ENCODE assay signal across 8 mouse cellular contexts in genomic region chr10:86778398-86779116, GRCm38 (mm10). TPM values are rescaled to one million over a fixed set of nuclear protein-coding genes. Genes with fewer than 3 reads are reported as not detected.
DNase-seq lines count a peak whose midpoint lies in the region; ATAC-seq and TF ChIP-seq lines count a peak whose summit lies in the region.

Gene Nt5dc3, plus strand, starts transcription at chr10:86779005.

- H3K9me3 ChIP-seq in heart, embryonic 12.5 days (replicated peaks) = no peaks in the 10 kb centered on the region
- H3K9me3 ChIP-seq in kidney, postnatal 0 days (replicated peaks; ENCODE audit: low read length) = no peaks in the 10 kb centered on the region
- H3K9me3 ChIP-seq in liver, embryonic 11.5 days (ENCODE audit: control insufficient read depth, low read length) = no peaks in the 10 kb centered on the region
- no peaks in the 10 kb centered on the region for H3K9me3 ChIP-seq in stomach, embryonic 14.5 days (ENCODE audit: control insufficient read depth, low read depth, low read length)

- peak within 1 kb of the TSS; percentile 88 for H3K9ac ChIP-seq in heart, embryonic 12.5 days
- H3K9ac ChIP-seq in kidney, postnatal 0 days (ENCODE audit: low read depth, low read length) = peak within 1 kb of the TSS; percentile 73
- peak within 1 kb of the TSS; percentile 86 for H3K9ac ChIP-seq in liver, embryonic 11.5 days (ENCODE audit: low read depth, low read length)
- peak within 1 kb of the TSS; percentile 52 for H3K9ac ChIP-seq in stomach, embryonic 14.5 days (replicated peaks; ENCODE audit: low read depth, low read length)

- H3K4me1 ChIP-seq in heart, embryonic 12.5 days (replicated peaks) = peaks cover 45% of the 10 kb centered on the region
- peaks cover 6% of the 10 kb centered on the region; the same call in 1 of the 2 replicates for H3K4me1 ChIP-seq in kidney, postnatal 0 days (replicated peaks; ENCODE audit: insufficient read depth, low read length)
- peaks cover 19% of the 10 kb centered on the region for H3K4me1 ChIP-seq in liver, embryonic 11.5 days (replicated peaks; ENCODE audit: control insufficient read depth, insufficient read depth, low read length)
- H3K4me1 ChIP-seq in stomach, embryonic 14.5 days (ENCODE audit: control insufficient read depth, insufficient read depth, low read length) = peaks cover 12% of the 10 kb centered on the region

- TF ChIP-seq CTCF in kidney, postnatal 0 days (IDR thresholded peaks at IDR 0.05; ENCODE audit: low read depth) = no peak

- under 1% methylated on average over 44 of the region's 44 CpGs for WGBS in heart, embryonic 12.5 days
- under 1% methylated on average over 44 of the region's 44 CpGs for WGBS in kidney, postnatal 0 days
- under 1% methylated on average over 44 of the region's 44 CpGs for WGBS in liver, embryonic 11.5 days
- WGBS in stomach, embryonic 14.5 days = 1% methylated on average over 42 of the region's 44 CpGs

- peak; percentile 98 for DNase-seq in CD4-positive helper T cell, adult 2 months (ENCODE audit: low read depth, low spot score)
- peak; percentile 85 for DNase-seq in brain, embryonic 18.5 days (ENCODE audit: low read depth, low spot score)
- peak; percentile 98 for DNase-seq in kidney, postnatal 0 days (ENCODE audit: low spot score)
- peak; percentile 97 for DNase-seq in liver, embryonic 11.5 days (ENCODE audit: low spot score)
- DNase-seq in naive thymus-derived CD4-positive, alpha-beta T cell, adult 2 months (ENCODE audit: low read depth) = peak; percentile 98

- H3K4me3 ChIP-seq in heart, embryonic 12.5 days = peak within 1 kb of the TSS; percentile 85
- peak within 1 kb of the TSS; percentile 65 for H3K4me3 ChIP-seq in kidney, postnatal 0 days (replicated peaks; ENCODE audit: low read depth, low read length)
- peak within 1 kb of the TSS; percentile 78 for H3K4me3 ChIP-seq in liver, embryonic 11.5 days (ENCODE audit: low read depth, low read length)
- H3K4me3 ChIP-seq in stomach, embryonic 14.5 days (ENCODE audit: low read depth, low read length) = peak within 1 kb of the TSS; percentile 69

- H3K4me2 ChIP-seq in heart, embryonic 12.5 days = peak within 1 kb of the TSS; percentile 97
- H3K4me2 ChIP-seq in kidney, postnatal 0 days (ENCODE audit: low read length) = peak within 1 kb of the TSS; percentile 99
- peak within 1 kb of the TSS; percentile 99 for H3K4me2 ChIP-seq in liver, embryonic 11.5 days
- H3K4me2 ChIP-seq in stomach, embryonic 14.5 days (replicated peaks; ENCODE audit: low read depth, low read length) = peak within 1 kb of the TSS; percentile 96

- no peaks in the 10 kb centered on the region for H3K27me3 ChIP-seq in heart, embryonic 12.5 days (replicated peaks)
- H3K27me3 ChIP-seq in kidney, postnatal 0 days (ENCODE audit: insufficient read depth, low read length) = no peaks in the 10 kb centered on the region
- H3K27me3 ChIP-seq in liver, embryonic 11.5 days (replicated peaks; ENCODE audit: control insufficient read depth, insufficient read depth, low read length) = no peaks in the 10 kb centered on the region
- no peaks in the 10 kb centered on the region for H3K27me3 ChIP-seq in stomach, embryonic 14.5 days (ENCODE audit: control insufficient read depth, insufficient read depth, low read length)

- ATAC-seq in erythroid progenitor cell, adult 5-6 weeks (replicated peaks; ENCODE audit: low FRiP score, poor library complexity, severe bottlenecking) = peak; percentile 93
- ATAC-seq in heart, embryonic 12.5 days (ENCODE audit: insufficient number of reproducible peaks, low FRiP score) = peak; percentile 98
- peak; percentile 97 for ATAC-seq in kidney, postnatal 0 days (replicated peaks; ENCODE audit: low FRiP score, low read depth)
- ATAC-seq in liver, embryonic 11.5 days (replicated peaks; ENCODE audit: low FRiP score) = peak; percentile 94
- ATAC-seq in stomach, embryonic 14.5 days (ENCODE audit: insufficient number of reproducible peaks, insufficient read depth, low FRiP score, low read depth) = peak; percentile 94

- no peaks in the 10 kb centered on the region for H3K36me3 ChIP-seq in heart, embryonic 12.5 days
- no peaks in the 10 kb centered on the region for H3K36me3 ChIP-seq in kidney, postnatal 0 days (ENCODE audit: insufficient read depth, low read length)
- H3K36me3 ChIP-seq in liver, embryonic 11.5 days (ENCODE audit: control insufficient read depth, insufficient read depth, low read length) = no peaks in the 10 kb centered on the region
- H3K36me3 ChIP-seq in stomach, embryonic 14.5 days (ENCODE audit: control insufficient read depth, insufficient read depth, low read length) = no peaks in the 10 kb centered on the region

- peak within 1 kb of the TSS; percentile 94 for H3K27ac ChIP-seq in heart, embryonic 12.5 days (ENCODE audit: poor library complexity, severe bottlenecking)
- H3K27ac ChIP-seq in kidney, postnatal 0 days = peak within 1 kb of the TSS; percentile 78
- H3K27ac ChIP-seq in liver, embryonic 11.5 days (ENCODE audit: low read depth, low read length) = peak within 1 kb of the TSS; percentile 40
- peak within 1 kb of the TSS; percentile 44; the same call in 1 of the 2 replicates for H3K27ac ChIP-seq in stomach, embryonic 14.5 days (ENCODE audit: low read length)

RNA-seq across cellular contexts. Expression of gene Nt5dc3, which starts in this region (rescaled TPM):
- total RNA-seq in erythroid progenitor cell, adult 5-6 weeks (2015; ENCODE audit: low replicate concordance) = 1.4 and 4.6 TPM in 2 replicates
- total RNA-seq in erythroid progenitor cell, adult 5-6 weeks (2017; ENCODE audit: low replicate concordance) = 0.39 and 1.1 TPM in 2 replicates
- 2.0 and 2.7 TPM in 2 replicates for polyA plus RNA-seq in heart, embryonic 12.5 days (2016; fragmentation: Nextera tagmentation; extraction: Ambion mirVana)
- polyA plus RNA-seq in kidney, postnatal 0 days (2015; fragmentation: Nextera tagmentation; extraction: Ambion mirVana) = 0.99 and 1.2 TPM in 2 replicates
- 1.1 and 1.3 TPM in 2 replicates for polyA plus RNA-seq in liver, embryonic 11.5 days (2014; fragmentation: Nextera tagmentation; extraction: Ambion mirVana)
- polyA plus RNA-seq in stomach, embryonic 14.5 days (2014; fragmentation: Nextera tagmentation; extraction: Ambion mirVana) = 2.1 and 2.2 TPM in 2 replicates

Comparison
In these comparisons a context has a peak if more than half of its experiments do, and no peak if none do; other contexts are left out.
1. Peak in every context shown above with its lines: DNase-seq, ATAC-seq, H3K4me3 ChIP-seq and H3K27ac ChIP-seq.
2. H3K27ac ChIP-seq: peak in every context shown above with its lines; median percentile 94 in heart, embryonic 12.5 days; 78 in kidney, postnatal 0 days; 44 in stomach, embryonic 14.5 days; 40 in liver, embryonic 11.5 days.